20 mouse cellular contexts compared by ENCODE assay signal in the genomic region with DNA sequence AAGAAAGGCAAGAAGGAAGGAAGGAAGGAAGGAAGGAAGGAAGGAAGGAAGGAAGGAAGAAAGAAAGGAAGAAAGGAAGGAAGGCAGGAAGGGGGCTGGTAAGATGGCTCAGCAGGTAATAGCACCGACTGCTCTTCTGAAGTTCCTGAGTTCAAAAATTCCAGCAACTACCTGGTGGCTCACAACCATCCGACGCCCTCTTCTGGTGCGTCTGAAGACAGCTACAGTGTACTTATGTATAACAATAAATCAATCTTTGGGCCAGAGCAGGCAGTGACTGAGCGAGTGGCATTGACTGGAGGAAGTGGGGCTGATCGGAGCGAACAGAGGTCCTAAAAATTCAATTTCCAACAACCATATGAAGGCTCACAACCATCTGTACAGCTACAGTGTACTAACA. TPM values are rescaled to one million over a fixed set of nuclear protein-coding genes. Genes with fewer than 3 reads are reported as not detected.
DNase-seq lines count a peak whose midpoint lies in the region; ATAC-seq and TF ChIP-seq lines count a peak whose summit lies in the region.
"Not testable (repeated sequence)": the region's sequence is repeated elsewhere in the genome, so short reads cannot be mapped to it uniquely, and the experiment has no call there.
"Had no signal": no experiment of that assay in that cellular context is flagged by ENCODE, and none has a peak within 500 bp of the region (broad histone marks: within the 10 kb centered on the region; RNA-seq: fewer than 3 reads in every experiment).

No protein-coding gene starts in this region.

- H3K4me3 ChIP-seq in CH12.LX (replicated peaks in 1 of 3; ENCODE audit: low read depth in 2 of 3, low read length in 2 of 3, poor library complexity in 1 of 3); lung, postnatal 0 days (ENCODE audit: low read depth, low read length): not testable (repeated sequence)

- not testable (repeated sequence) for H3K27me3 ChIP-seq in CH12.LX (replicated peaks); lung, postnatal 0 days (replicated peaks; ENCODE audit: insufficient read depth, low read length)

- DNase-seq in CH12.LX (ENCODE audit: extremely low read depth) (peak; percentile 38), WW6 (ENCODE audit: low read depth, low spot score) (peak; percentile 55)
- peak; percentile 28 to 30 for DNase-seq in cerebellum, postnatal 14 days
- peak; percentile 11 for DNase-seq in forelimb bud, embryonic 11.5 days (ENCODE audit: low read depth, low spot score)
- DNase-seq in kidney, adult 18-20 months: peak; percentile 21
- peak; percentile 23 to 35 for DNase-seq in kidney, postnatal 4 days
- DNase-seq in lung, postnatal 0 days (ENCODE audit: low spot score): peak; percentile 17
- peak; percentile 34 for DNase-seq in testis, postnatal 10 days (ENCODE audit: low spot score)

- not testable (repeated sequence) for H3K79me2 ChIP-seq in CH12.LX (replicated peaks; ENCODE audit: control insufficient read depth, extremely low read depth, insufficient read depth, poor library complexity, severe bottlenecking)

- not testable (repeated sequence) for H3K27ac ChIP-seq in CH12.LX (ENCODE audit: insufficient read depth, low read depth); lung, postnatal 0 days (ENCODE audit: low read length)

- in situ Hi-C loops in CH12.LX (cut with MboI; ENCODE audit: low pct_ligation_motif_present, low pct_unique_long_range_greater_than_20kb, low sequenced_read_pairs): loop anchor here (10.0 to 25.0 kb wide), 2 partner anchors 94 to 322 kb away; a partner anchor contains a TSS

- dilution Hi-C loops in CH12.LX (cut with MboI; ENCODE audit: extremely low pct_ligation_motif_present, extremely low pct_unique_long_range_greater_than_20kb, low sequenced_read_pairs): not testable (repeated sequence)

- TF ChIP-seq CTCF in CH12.LX (conservative IDR thresholded peaks at IDR 0.05 in 1 of 2, IDR thresholded peaks at IDR 0.05 in 1 of 2; ENCODE audit: low read depth in 2 of 2, low read length in 2 of 2): peak in 1 of 2 experiments; percentile 58; a peak in 2 of 4 replicates
- peak; percentile 42 for TF ChIP-seq CTCF in lung, postnatal 0 days (IDR thresholded peaks at IDR 0.05)

- TF ChIP-seq RAD21 in CH12.LX (IDR thresholded peaks at IDR 0.05; ENCODE audit: low read depth, low read length): peak; percentile 20

- not testable (repeated sequence) for H3K9ac ChIP-seq in CH12.LX (ENCODE audit: insufficient read depth, low read depth); lung, postnatal 0 days (replicated peaks; ENCODE audit: low read depth)

- not testable (repeated sequence) for ATAC-seq in lung, postnatal 0 days

- 19% methylated on average over 7 of the region's 7 CpGs for WGBS in lung, postnatal 0 days

- H3K9me3 ChIP-seq in CH12.LX (replicated peaks; ENCODE audit: low read length); lung, postnatal 0 days (ENCODE audit: low read length): not testable (repeated sequence)

- TF ChIP-seq POLR2A in CH12.LX (IDR thresholded peaks at IDR 0.05; ENCODE audit: low read depth, low read length): not testable (repeated sequence)

- not testable (repeated sequence) for H3K36me3 ChIP-seq in CH12.LX (replicated peaks in 1 of 2; ENCODE audit: control insufficient read depth in 1 of 2, insufficient read depth in 1 of 2, low read length in 1 of 2); lung, postnatal 0 days (ENCODE audit: insufficient read depth, low read length)

- H3K4me2 ChIP-seq in CH12.LX (ENCODE audit: insufficient read depth, low read depth, poor library complexity, severe bottlenecking); lung, postnatal 0 days (replicated peaks; ENCODE audit: low read depth, low read length): not testable (repeated sequence)

- peaks cover 0 to 12% of the 10 kb centered on the region in 2 experiments; a peak in 2 of 4 replicates for H3K4me1 ChIP-seq in CH12.LX (ENCODE audit: control insufficient read depth in 1 of 2, insufficient read depth in 2 of 2)
- not testable (repeated sequence) for H3K4me1 ChIP-seq in lung, postnatal 0 days (ENCODE audit: insufficient read depth, low read depth, low read length)

- not testable (repeated sequence) for TF ChIP-seq EP300 in CH12.LX (IDR thresholded peaks at IDR 0.05; ENCODE audit: low read length); lung, postnatal 0 days (IDR thresholded peaks at IDR 0.05)

TF ChIP-seq in CH12.LX, 34 proteins besides CTCF, POLR2A, EP300 and RAD21:
- TF ChIP-seq SMC3 (IDR thresholded peaks at IDR 0.05; ENCODE audit: low read depth, low read length): peak; percentile 46

RNA-seq across cellular contexts. Expression of a gene that starts 15.6 kb away (rescaled TPM):
- not detected in 2 replicates for total RNA-seq in CH12.LX (2012; rRNA removed)
- total RNA-seq in CH12.LX (2014; rRNA removed): not detected in 2 replicates
- not detected in 2 replicates for polyA plus RNA-seq in CH12.LX (2012; ENCODE audit: insufficient read length, low read depth)
- not detected in 2 replicates for polyA plus RNA-seq in lung, postnatal 0 days (2015; fragmentation: Nextera tagmentation; extraction: Ambion mirVana)
- total RNA-seq: adrenal gland, postnatal 10 days; granulocyte monocyte progenitor cell, adult 5-6 weeks; megakaryocyte progenitor cell, adult 5-6 weeks had no signal
- polyA plus RNA-seq: CD4-positive, CD25-positive, alpha-beta regulatory T cell, adult 4 months; forebrain, embryonic 12.5 days; heart, embryonic 15.5 days; hindbrain, embryonic 12.5 days; intestine, embryonic 16.5 days; limb, embryonic 15.5 days; lung, embryonic 15.5 days; midbrain, embryonic 16.5 days; neural tube, embryonic 11.5 days had no signal

RNA-seq across cellular contexts. Expression of a gene that starts 27.5 kb away (rescaled TPM):
- total RNA-seq in CH12.LX (2012; rRNA removed) (not detected in 2 replicates), CH12.LX (2014; rRNA removed) (not detected in 2 replicates)
- not detected in 2 replicates for polyA plus RNA-seq in CH12.LX (2012; ENCODE audit: insufficient read length, low read depth)
- polyA plus RNA-seq in lung, postnatal 0 days (2015; fragmentation: Nextera tagmentation; extraction: Ambion mirVana): not detected in 2 replicates
- total RNA-seq: adrenal gland, postnatal 10 days; granulocyte monocyte progenitor cell, adult 5-6 weeks; megakaryocyte progenitor cell, adult 5-6 weeks had no signal
- polyA plus RNA-seq: CD4-positive, CD25-positive, alpha-beta regulatory T cell, adult 4 months; forebrain, embryonic 12.5 days; heart, embryonic 15.5 days; hindbrain, embryonic 12.5 days; intestine, embryonic 16.5 days; limb, embryonic 15.5 days; lung, embryonic 15.5 days; midbrain, embryonic 16.5 days; neural tube, embryonic 11.5 days had no signal

RNA-seq across cellular contexts. Expression of a gene that starts 29.5 kb away (rescaled TPM):
- total RNA-seq in CH12.LX (2012; rRNA removed) (not detected in 2 replicates), CH12.LX (2014; rRNA removed) (not detected in 2 replicates)
- not detected in 2 replicates for polyA plus RNA-seq in CH12.LX (2012; ENCODE audit: insufficient read length, low read depth)
- polyA plus RNA-seq in lung, postnatal 0 days (2015; fragmentation: Nextera tagmentation; extraction: Ambion mirVana): not detected in 2 replicates
- total RNA-seq: granulocyte monocyte progenitor cell, adult 5-6 weeks; megakaryocyte progenitor cell, adult 5-6 weeks had no signal
- polyA plus RNA-seq: CD4-positive, CD25-positive, alpha-beta regulatory T cell, adult 4 months; forebrain, embryonic 12.5 days; heart, embryonic 15.5 days; hindbrain, embryonic 12.5 days; intestine, embryonic 16.5 days; lung, embryonic 15.5 days; midbrain, embryonic 16.5 days; neural tube, embryonic 11.5 days had no signal
